Mouse (Mus musculus): Measurements from ENCODE around the gene Ccdc114. TPM values are rescaled to one million over a fixed set of nuclear protein-coding genes. Genes with fewer than 3 reads are reported as not detected.

Gene Ccdc114
- polyA plus RNA-seq, 1 experiment from 2014 or later = 2.0 TPM

DNA sequence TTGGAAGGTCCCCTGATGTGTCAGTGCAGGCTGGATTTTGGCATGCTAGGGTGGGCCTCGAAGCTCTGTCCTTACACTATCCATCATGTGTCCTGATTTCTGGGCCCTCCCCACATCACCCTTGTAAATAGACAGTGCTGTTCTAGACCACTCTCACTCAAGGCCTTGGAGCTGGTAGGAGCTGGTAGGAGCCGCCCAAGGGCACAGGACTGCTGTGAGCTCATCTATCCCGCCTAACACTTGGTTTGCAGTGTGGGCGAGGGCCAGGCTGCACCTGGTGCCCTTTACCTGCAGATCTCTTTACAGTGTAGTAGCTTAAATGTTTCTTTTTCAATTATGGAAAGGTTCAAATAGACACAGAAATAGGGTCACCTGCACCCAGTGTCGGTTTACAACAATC lies 8.9 kb upstream of the Ccdc114 start:
- Histone ChIP-seq H3K27ac (ENCODE audit: low read depth, low read length) (no peak overlapping the region), H3K4me2 (no peak overlapping the region), H3K9me3 (ENCODE audit: control insufficient read depth, low read length) (no peaks in the 10 kb centered on the region), H3K4me3 (ENCODE audit: low read depth, low read length) (no peak overlapping the region), H3K27me3 (ENCODE audit: control insufficient read depth, insufficient read depth, low read length) (no peaks in the 10 kb centered on the region), H3K9ac (ENCODE audit: low read length) (no peak overlapping the region), H3K36me3 (ENCODE audit: control insufficient read depth, insufficient read depth, low read length) (peaks cover 2% of the 10 kb centered on the region; the same call in 1 of the 2 replicates), H3K4me1 (ENCODE audit: control insufficient read depth, insufficient read depth, low read length) (peaks cover 13% of the 10 kb centered on the region)
- ATAC-seq (ENCODE audit: low FRiP score) (no peak), DNase-seq (ENCODE audit: low spot score, missing footprints) (no peak)
- WGBS = 88% methylated on average over 5 of the region's 5 CpGs

DNA sequence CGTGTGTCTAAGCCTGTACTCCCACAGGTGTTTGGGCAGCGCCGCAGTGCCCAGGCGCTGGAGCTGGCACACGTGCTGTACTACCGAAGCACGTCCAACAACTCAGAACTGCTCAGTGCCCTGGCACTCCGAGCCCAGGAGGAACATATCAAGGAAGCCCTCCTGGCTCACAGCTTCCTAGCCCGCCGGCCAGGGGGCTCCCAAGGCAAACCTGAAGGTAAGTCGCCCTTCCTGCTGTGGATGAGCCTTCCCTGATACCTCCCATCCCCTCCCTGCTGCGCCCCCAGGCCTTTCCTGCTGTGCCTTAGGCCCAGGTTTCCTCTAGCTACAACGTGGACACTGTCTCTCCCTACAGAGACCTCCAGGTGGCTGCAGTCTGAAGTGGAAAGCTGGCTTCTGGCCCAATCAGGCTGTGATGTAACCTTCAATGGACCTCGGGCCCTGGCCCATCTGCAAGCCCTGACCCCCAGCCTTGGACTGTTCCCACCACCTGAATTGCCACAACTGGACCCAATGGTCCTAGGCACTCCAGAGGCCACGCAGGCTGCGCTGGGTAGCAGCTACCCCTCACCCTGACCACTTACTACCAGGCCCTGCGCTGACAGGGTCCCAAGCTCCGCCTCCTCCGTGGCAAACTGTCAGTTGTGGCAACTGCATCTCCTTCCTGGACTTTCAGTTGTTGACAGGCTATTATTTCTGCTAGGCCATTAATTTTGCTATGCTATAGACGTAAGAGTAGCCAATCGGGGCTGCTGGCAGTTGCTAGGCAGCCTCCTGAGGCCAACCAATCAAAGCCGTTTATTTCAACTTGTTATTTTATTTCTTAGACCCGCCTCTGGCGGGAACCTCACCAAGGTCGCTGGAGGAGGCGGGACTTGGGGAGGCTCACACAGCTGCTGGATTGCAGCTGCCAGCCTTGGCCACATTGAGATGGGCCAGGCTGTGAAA lies 7.5 kb upstream of the Ccdc114 start:
- peaks cover 13% of the 10 kb centered on the region for H3K4me1 ChIP-seq (ENCODE audit: control insufficient read depth, insufficient read depth, low read length)
- DNase-seq (ENCODE audit: low spot score, missing footprints) = peak; percentile 90
- 42% methylated on average over 26 of the region's 26 CpGs for WGBS

GRCm38 (mm10) chr7:45917004-45917704 lies 6.7 kb upstream of the Ccdc114 start:
- peak overlapping the region; percentile 49 for H3K9ac ChIP-seq (ENCODE audit: low read length)
- 0 out of 2 replicates have a peak, but pooled peaks have one; percentile 5 for ATAC-seq (ENCODE audit: low FRiP score)
- H3K27ac ChIP-seq (ENCODE audit: low read depth, low read length) = no peak overlapping the region
- peak overlapping the region; percentile 1; the same call in 1 of the 2 replicates for H3K4me3 ChIP-seq (ENCODE audit: low read depth, low read length)
- no peak for DNase-seq (ENCODE audit: low spot score, missing footprints)
- WGBS = 44% methylated on average over 13 of the region's 13 CpGs
- H3K4me1 ChIP-seq (ENCODE audit: control insufficient read depth, insufficient read depth, low read length) = peaks cover 13% of the 10 kb centered on the region
- H3K4me2 ChIP-seq = peak overlapping the region; percentile 26
- no peaks in the 10 kb centered on the region for H3K27me3 ChIP-seq (ENCODE audit: control insufficient read depth, insufficient read depth, low read length)
- no peaks in the 10 kb centered on the region for H3K9me3 ChIP-seq (ENCODE audit: control insufficient read depth, low read length)
- no peaks in the 10 kb centered on the region for H3K36me3 ChIP-seq (ENCODE audit: control insufficient read depth, insufficient read depth, low read length)

More for the DNA sequence above, 7.5 kb upstream of the Ccdc114 start:
- Histone ChIP-seq H3K9me3 (ENCODE audit: control insufficient read depth, low read length) (no peaks in the 10 kb centered on the region), H3K4me3 (ENCODE audit: low read depth, low read length) (peak overlapping the region; percentile 1; the same call in 1 of the 2 replicates), H3K27ac (ENCODE audit: low read depth, low read length) (no peak overlapping the region), H3K9ac (ENCODE audit: low read length) (peak overlapping the region; percentile 49), H3K27me3 (ENCODE audit: control insufficient read depth, insufficient read depth, low read length) (no peaks in the 10 kb centered on the region), H3K36me3 (ENCODE audit: control insufficient read depth, insufficient read depth, low read length) (no peaks in the 10 kb centered on the region), H3K4me2 (peak overlapping the region; percentile 26)
- ATAC-seq (ENCODE audit: low FRiP score) = peak; percentile 76

DNA sequence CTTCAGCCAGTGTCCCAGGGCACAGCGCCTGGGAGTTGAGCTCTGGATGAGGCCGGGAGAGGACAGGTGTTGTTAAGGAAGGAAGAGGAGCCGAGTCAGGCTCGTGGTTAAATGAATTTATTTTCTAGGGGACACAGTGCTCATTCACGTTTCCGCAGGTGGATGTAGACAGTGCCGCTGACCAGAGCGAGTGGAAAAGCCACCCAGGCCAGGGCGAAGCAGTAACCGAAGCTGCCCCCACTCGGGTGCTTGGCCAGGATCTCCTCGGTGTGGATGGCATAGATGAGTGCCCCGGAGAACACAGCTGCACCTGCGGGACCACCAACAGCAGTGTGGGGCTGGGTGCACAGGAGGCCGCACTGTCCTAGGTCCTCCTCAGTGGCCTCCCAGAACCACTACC lies 5.9 kb upstream of the Ccdc114 start:
- ATAC-seq (ENCODE audit: low FRiP score) (no peak), DNase-seq (ENCODE audit: low spot score, missing footprints) (no peak)
- no peaks in the 10 kb centered on the region for H3K36me3 ChIP-seq (ENCODE audit: control insufficient read depth, insufficient read depth, low read length)
- WGBS = 88% methylated on average over 15 of the region's 15 CpGs
- no peak overlapping the region for H3K4me3 ChIP-seq (ENCODE audit: low read depth, low read length)
- H3K9ac ChIP-seq (ENCODE audit: low read length) = no peak overlapping the region
- peaks cover 18% of the 10 kb centered on the region for H3K4me1 ChIP-seq (ENCODE audit: control insufficient read depth, insufficient read depth, low read length)
- no peak overlapping the region for H3K4me2 ChIP-seq
- no peaks in the 10 kb centered on the region for H3K27me3 ChIP-seq (ENCODE audit: control insufficient read depth, insufficient read depth, low read length)
- H3K9me3 ChIP-seq (ENCODE audit: control insufficient read depth, low read length) = no peaks in the 10 kb centered on the region
- H3K27ac ChIP-seq (ENCODE audit: low read depth, low read length) = no peak overlapping the region

- DNase-seq (ENCODE audit: low spot score, missing footprints) = no peak
- H3K9me3 ChIP-seq (ENCODE audit: control insufficient read depth, low read length) = no peaks in the 10 kb centered on the region
- ATAC-seq (ENCODE audit: low FRiP score) = no peak
- no peak overlapping the region for H3K4me2 ChIP-seq
- peaks cover 18% of the 10 kb centered on the region for H3K4me1 ChIP-seq (ENCODE audit: control insufficient read depth, insufficient read depth, low read length)
- no peaks in the 10 kb centered on the region for H3K36me3 ChIP-seq (ENCODE audit: control insufficient read depth, insufficient read depth, low read length)
- H3K27ac ChIP-seq (ENCODE audit: low read depth, low read length) = no peak overlapping the region
- H3K27me3 ChIP-seq (ENCODE audit: control insufficient read depth, insufficient read depth, low read length) = no peaks in the 10 kb centered on the region
- no peak overlapping the region for H3K4me3 ChIP-seq (ENCODE audit: low read depth, low read length)
- WGBS = 62% methylated on average over 12 of the region's 14 CpGs
- H3K9ac ChIP-seq (ENCODE audit: low read length) = no peak overlapping the region
Measured at GRCm38 (mm10) chr7:45919083-45919671, 4.7 kb upstream of the Ccdc114 start.

GRCm38 (mm10) chr7:45919761-45920160 lies 4.1 kb upstream of the Ccdc114 start:
- no peak overlapping the region for H3K4me2 ChIP-seq
- no peaks in the 10 kb centered on the region for H3K36me3 ChIP-seq (ENCODE audit: control insufficient read depth, insufficient read depth, low read length)
- H3K9ac ChIP-seq (ENCODE audit: low read length) = no peak overlapping the region
- no peaks in the 10 kb centered on the region for H3K27me3 ChIP-seq (ENCODE audit: control insufficient read depth, insufficient read depth, low read length)
- H3K9me3 ChIP-seq (ENCODE audit: control insufficient read depth, low read length) = no peaks in the 10 kb centered on the region
- WGBS = 80% methylated on average over 4 of the region's 4 CpGs
- no peak for DNase-seq (ENCODE audit: low spot score, missing footprints)
- ATAC-seq (ENCODE audit: low FRiP score) = no peak
- H3K27ac ChIP-seq (ENCODE audit: low read depth, low read length) = no peak overlapping the region
- H3K4me1 ChIP-seq (ENCODE audit: control insufficient read depth, insufficient read depth, low read length) = peaks cover 18% of the 10 kb centered on the region
- H3K4me3 ChIP-seq (ENCODE audit: low read depth, low read length) = no peak overlapping the region

DNA sequence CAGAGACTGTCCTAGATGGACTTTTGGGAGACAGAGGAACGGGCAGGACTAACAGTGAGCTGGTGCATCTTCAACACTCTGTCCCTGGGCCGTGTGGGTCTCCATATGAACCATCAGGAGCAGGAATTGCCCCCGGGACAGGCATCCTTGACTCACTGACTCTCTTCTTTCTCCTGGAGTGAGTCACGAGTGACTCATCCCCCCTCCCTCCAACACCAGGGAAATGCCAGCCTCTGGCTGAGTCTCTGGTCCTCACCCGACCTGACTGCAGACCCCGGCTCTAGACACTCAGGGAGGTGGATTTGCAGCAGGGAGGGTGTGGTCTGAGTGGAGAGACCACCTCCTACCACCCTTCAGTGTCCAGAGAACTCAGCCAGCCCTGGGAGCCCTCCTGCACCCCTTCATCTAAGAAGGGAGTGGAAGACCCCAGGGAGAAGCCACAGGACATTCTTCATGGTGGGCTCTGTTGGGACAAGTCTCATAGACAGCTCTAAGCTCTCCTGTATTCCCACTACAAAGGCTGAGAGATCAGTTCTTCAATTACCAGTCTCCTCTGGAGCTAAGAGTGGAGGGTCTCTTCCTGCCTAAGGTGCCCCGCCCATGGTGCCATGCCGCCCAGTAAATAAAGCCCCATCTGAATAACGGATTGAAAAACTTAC lies 3.2 kb upstream of the Ccdc114 start:
- Histone ChIP-seq H3K9me3 (ENCODE audit: control insufficient read depth, low read length) (no peaks in the 10 kb centered on the region), H3K4me2 (no peak overlapping the region), H3K4me3 (ENCODE audit: low read depth, low read length) (no peak overlapping the region), H3K36me3 (ENCODE audit: control insufficient read depth, insufficient read depth, low read length) (no peaks in the 10 kb centered on the region), H3K4me1 (ENCODE audit: control insufficient read depth, insufficient read depth, low read length) (peaks cover 18% of the 10 kb centered on the region), H3K27ac (ENCODE audit: low read depth, low read length) (no peak overlapping the region), H3K9ac (ENCODE audit: low read length) (no peak overlapping the region), H3K27me3 (ENCODE audit: control insufficient read depth, insufficient read depth, low read length) (no peaks in the 10 kb centered on the region)
- WGBS = 64% methylated on average over 9 of the region's 9 CpGs
- ATAC-seq (ENCODE audit: low FRiP score) (no peak), DNase-seq (ENCODE audit: low spot score, missing footprints) (no peak)

GRCm38 (mm10) chr7:45921242-45921621 lies 2.6 kb upstream of the Ccdc114 start, which contains the start of gene Emp3:
Emp3 (minus strand) TSS chr7:45921404.
- Histone ChIP-seq H3K4me3 (ENCODE audit: low read depth, low read length) (no peak within 1 kb of the TSS), H3K27me3 (ENCODE audit: control insufficient read depth, insufficient read depth, low read length) (no peaks in the 10 kb centered on the region), H3K27ac (ENCODE audit: low read depth, low read length) (no peak within 1 kb of the TSS), H3K4me2 (no peak within 1 kb of the TSS), H3K9me3 (ENCODE audit: control insufficient read depth, low read length) (no peaks in the 10 kb centered on the region), H3K4me1 (ENCODE audit: control insufficient read depth, insufficient read depth, low read length) (peaks cover 15% of the 10 kb centered on the region), H3K36me3 (ENCODE audit: control insufficient read depth, insufficient read depth, low read length) (no peaks in the 10 kb centered on the region), H3K9ac (ENCODE audit: low read length) (0 out of 2 replicates have a peak within 1 kb of the TSS, but pooled peaks have one; percentile 33)
- DNase-seq (ENCODE audit: low spot score, missing footprints) (no peak), ATAC-seq (ENCODE audit: low FRiP score) (no peak)
- 56% methylated on average over 9 of the region's 9 CpGs for WGBS
